Mouse (Mus musculus) heart, embryonic 11.5 days (tissue): Measurements from ENCODE around the gene Cul5. TPM values are rescaled to one million over a fixed set of nuclear protein-coding genes. Genes with fewer than 3 reads are reported as not detected.

Experiments used
- polyA plus RNA-seq: library from polyadenylated mRNA; unstranded; fragments of >200 nt; fragmentation: Nextera tagmentation; extraction: Ambion mirVana; gene quantifications from 2 replicates; pipeline ENCODE4 v1.2.1, GENCODE M21; 2014

The Cul5 gene
- polyA plus RNA-seq, 1 experiment from 2014 or later: 30.0 TPM

Other genes with a start within 250 kb of the Cul5 start
- 12.0 and 12.6 TPM in 2 replicates for gene Atm, start 133.3 kb downstream of the Cul5 start, polyA plus RNA-seq
- gene Npat, start 133.0 kb downstream of the Cul5 start, polyA plus RNA-seq: 18.3 and 18.9 TPM in 2 replicates
- 156 and 165 TPM in 2 replicates for gene Acat1, start 59.6 kb downstream of the Cul5 start, polyA plus RNA-seq
- 0.27 and 0.63 TPM in 2 replicates for gene Rab39, start 36.2 kb upstream of the Cul5 start, polyA plus RNA-seq
- gene Slc35f2, start 101.5 kb upstream of the Cul5 start, polyA plus RNA-seq: 0.82 and 1.2 TPM in 2 replicates
- gene Sln, start 180.2 kb upstream of the Cul5 start, polyA plus RNA-seq: 10.4 and 10.6 TPM in 2 replicates